Mouse (Mus musculus): Measurements from ENCODE around the gene Zfand4. TPM values are rescaled to one million over a fixed set of nuclear protein-coding genes. Genes with fewer than 3 reads are reported as not detected.
"Not testable (repeated sequence)": the region's sequence is repeated elsewhere in the genome, so short reads cannot be mapped to it uniquely, and the experiment has no call there.

The Zfand4 gene
- 10.7 and 12.1 TPM in 2 replicates for polyA plus RNA-seq (2016; fragmentation: Nextera tagmentation; extraction: Ambion mirVana)

DNA sequence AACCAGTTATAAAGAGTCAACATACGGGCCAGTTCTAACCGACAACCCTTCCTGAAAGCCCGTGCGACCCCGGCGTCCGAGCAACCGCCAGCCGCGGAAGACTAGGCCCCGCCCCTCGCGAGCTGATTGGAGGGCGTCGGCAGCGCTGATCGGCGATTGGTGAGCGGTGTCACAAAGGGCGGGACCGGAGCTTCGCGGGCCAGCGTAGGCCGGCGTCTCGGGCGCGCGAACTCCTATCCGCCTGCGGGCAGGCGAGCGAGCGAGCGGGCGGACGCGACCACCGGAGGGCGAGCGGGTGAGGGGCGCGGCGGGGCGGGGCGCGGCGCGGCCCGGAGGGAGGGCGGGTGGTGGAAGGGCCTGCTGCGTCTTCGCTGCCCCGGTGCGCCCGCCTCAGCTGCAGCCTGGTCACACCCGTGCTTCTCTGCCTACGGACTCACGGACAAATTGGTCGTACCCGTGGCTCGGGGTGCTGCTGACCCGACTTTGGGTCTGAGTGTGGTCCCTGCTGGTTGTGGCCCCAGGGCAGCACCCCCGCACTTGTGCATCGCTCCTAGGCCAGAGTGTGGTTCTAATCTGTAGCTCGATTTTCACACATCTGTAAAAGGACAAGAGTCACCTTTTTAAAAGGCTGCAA, at the start of gene Zfand4:
Gene Zfand4 (plus strand): TSS at position 205 of the 634 bp plus-strand sequence.
- peak within 1 kb of the TSS; percentile 67 for H3K4me3 ChIP-seq (replicated peaks)
- ATAC-seq (ENCODE audit: low FRiP score), result peak; percentile 95
- WGBS, result under 1% methylated on average over 67 of the region's 67 CpGs

DNA sequence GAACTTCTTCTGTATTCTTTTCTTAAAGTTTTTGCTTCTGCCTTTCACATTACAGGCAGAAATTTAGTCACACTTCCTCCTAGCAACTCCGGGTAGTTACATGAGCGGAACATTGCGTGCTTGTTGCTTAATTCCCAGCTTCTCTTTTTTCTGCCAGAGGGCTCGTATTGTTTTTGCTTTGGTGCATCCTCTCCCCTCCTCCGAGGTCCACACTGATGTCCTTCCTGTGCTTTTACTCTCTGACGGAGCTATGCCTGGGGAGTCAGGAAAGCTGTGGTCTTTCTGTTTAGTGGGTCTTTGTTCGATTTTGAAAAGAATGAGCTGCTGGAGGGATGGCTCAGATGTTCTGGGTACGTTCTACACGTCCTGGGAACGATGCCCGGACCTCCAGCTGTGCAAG, 36.3 kb upstream of the Zfand4 start:
- H3K4me3 ChIP-seq (replicated peaks), result no peak overlapping the region
- ATAC-seq (ENCODE audit: low FRiP score), result no peak
- H3K36me3 ChIP-seq (replicated peaks), result peaks cover 54% of the 10 kb centered on the region
- H3K9ac ChIP-seq, result no peak overlapping the region
- WGBS, result 74% methylated on average over 11 of the region's 11 CpGs
- no peak overlapping the region for H3K4me2 ChIP-seq
- no peaks in the 10 kb centered on the region for H3K9me3 ChIP-seq
- no peaks in the 10 kb centered on the region for H3K4me1 ChIP-seq
- H3K27ac ChIP-seq, result no peak overlapping the region
- no peaks in the 10 kb centered on the region for H3K27me3 ChIP-seq

More for the DNA sequence above, at the start of gene Zfand4:
- H3K27ac ChIP-seq, result peak within 1 kb of the TSS; percentile 90
- H3K9ac ChIP-seq, result peak within 1 kb of the TSS; percentile 71
- peaks cover 15% of the 10 kb centered on the region; the same call in 1 of the 2 replicates for H3K36me3 ChIP-seq (replicated peaks)
- H3K4me2 ChIP-seq, result peak within 1 kb of the TSS; percentile 68
- peaks cover 20% of the 10 kb centered on the region for H3K4me1 ChIP-seq
- no peaks in the 10 kb centered on the region for H3K27me3 ChIP-seq
- H3K9me3 ChIP-seq, result no peaks in the 10 kb centered on the region

DNA sequence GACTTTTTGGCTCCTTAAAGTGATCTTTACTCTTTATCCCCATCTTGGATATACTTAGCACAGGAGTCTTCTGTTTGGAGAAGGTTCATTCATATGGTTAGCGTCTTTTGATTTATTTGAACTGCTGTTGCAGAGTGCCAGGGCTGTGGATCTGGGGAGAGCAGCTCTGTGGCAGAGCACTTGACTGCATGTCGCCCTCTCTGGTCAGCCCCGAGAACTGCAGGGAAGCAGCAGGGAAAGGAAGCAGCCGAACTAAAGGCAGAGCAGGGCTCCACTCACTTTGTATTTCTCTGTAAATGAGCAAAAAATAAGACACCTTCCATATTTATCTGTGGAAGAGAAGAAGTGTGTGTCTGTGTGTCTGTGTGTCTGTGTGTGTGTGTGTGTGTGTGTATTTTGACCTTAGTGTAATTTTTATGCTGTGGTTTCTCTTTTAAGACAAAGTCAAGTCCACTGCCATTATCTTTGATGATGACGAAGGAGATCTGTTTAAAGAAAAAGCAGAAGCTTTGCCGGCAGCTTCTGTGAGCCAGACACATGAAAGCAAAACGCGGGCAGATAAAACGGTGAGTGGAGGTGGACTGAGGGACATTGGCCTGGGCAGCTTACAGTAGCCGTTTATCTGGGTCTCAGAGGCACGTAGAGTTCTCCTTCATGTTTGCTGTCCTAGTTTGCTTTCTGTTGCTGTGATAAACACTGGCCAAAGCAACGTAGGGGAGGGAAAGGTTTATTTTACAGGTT, 35.1 kb upstream of the Zfand4 start:
- Histone ChIP-seq H3K36me3 (replicated peaks) (peaks cover 58% of the 10 kb centered on the region), H3K27me3 (no peaks in the 10 kb centered on the region), H3K9ac (no peak overlapping the region), H3K4me3 (replicated peaks) (no peak overlapping the region), H3K4me1 (no peaks in the 10 kb centered on the region), H3K9me3 (no peaks in the 10 kb centered on the region), H3K27ac (no peak overlapping the region), H3K4me2 (no peak overlapping the region)
- WGBS, result 67% methylated on average over 12 of the region's 12 CpGs
- ATAC-seq (ENCODE audit: low FRiP score), result no peak

DNA sequence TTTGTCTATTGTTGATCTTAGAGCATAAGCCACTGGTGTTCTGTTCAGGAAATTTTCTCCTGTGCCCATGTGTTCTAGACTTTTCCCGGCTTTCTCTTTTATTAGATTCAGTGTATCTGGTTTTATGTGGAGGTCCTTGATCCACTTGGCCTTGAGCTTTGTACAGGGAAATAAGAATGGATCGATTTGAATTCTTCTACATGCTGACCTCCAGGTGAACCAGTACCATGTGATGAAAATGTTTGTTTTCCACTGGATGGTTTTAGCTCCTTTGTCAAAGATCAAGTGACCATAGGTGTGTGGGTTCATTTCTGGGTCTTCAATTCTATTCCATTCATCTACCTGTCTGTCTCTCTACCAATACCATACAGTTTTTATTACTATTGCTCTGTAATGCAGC, 29.2 kb upstream of the Zfand4 start:
- H3K9me3 ChIP-seq; H3K27me3 ChIP-seq; H3K4me2 ChIP-seq; ATAC-seq (ENCODE audit: low FRiP score); H3K4me1 ChIP-seq; H3K27ac ChIP-seq; H3K9ac ChIP-seq; H3K4me3 ChIP-seq (replicated peaks): not testable (repeated sequence)
- peaks cover 65% of the 10 kb centered on the region for H3K36me3 ChIP-seq (replicated peaks)
- 87% methylated on average over 2 of the region's 2 CpGs for WGBS

DNA sequence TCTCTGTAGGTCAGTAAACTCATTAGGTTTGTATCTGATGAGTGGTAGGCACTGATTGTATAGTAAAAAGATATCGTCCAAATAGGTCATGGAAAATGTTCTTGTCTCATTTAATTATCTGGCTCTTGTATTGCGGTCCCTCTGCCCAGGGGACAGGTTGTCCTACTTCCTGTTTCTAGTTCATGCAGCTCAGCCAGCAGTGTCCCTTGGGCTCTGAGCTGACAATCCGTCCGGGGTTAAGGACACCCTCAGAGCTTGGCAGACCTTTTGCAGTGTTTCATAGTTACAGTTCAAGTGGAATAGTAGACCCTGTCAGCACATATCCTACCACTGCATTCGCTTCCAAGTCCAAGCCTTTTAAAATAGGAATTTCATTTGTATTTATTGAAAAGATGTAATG, 28.7 kb upstream of the Zfand4 start:
- Histone ChIP-seq H3K36me3 (replicated peaks) (peaks cover 67% of the 10 kb centered on the region), H3K4me3 (replicated peaks) (no peak overlapping the region), H3K9ac (no peak overlapping the region), H3K27me3 (no peaks in the 10 kb centered on the region), H3K4me2 (no peak overlapping the region), H3K9me3 (no peaks in the 10 kb centered on the region), H3K4me1 (no peaks in the 10 kb centered on the region), H3K27ac (no peak overlapping the region)
- 94% methylated on average over 5 of the region's 5 CpGs for WGBS
- ATAC-seq (ENCODE audit: low FRiP score), result no peak

DNA sequence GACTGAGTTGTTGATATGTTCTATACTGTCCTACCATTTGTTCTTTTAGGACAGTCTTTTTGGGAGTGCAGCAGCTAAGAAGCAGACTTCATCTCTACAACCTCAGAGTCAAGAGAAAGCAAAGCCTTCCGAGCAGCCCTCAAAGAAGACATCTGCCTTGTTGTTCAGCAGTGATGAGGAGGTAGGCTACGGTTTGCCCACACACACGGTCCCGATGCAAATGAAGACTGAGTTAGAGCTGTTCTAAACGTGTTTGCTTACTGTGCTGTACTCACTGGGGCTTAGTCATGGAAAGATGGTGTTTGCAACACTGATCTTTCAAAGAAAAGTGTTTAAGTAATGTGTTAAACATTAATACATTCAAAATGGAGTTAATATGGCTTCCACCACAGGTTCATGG, 25.9 kb upstream of the Zfand4 start:
- H3K4me2 ChIP-seq, result no peak overlapping the region

DNA sequence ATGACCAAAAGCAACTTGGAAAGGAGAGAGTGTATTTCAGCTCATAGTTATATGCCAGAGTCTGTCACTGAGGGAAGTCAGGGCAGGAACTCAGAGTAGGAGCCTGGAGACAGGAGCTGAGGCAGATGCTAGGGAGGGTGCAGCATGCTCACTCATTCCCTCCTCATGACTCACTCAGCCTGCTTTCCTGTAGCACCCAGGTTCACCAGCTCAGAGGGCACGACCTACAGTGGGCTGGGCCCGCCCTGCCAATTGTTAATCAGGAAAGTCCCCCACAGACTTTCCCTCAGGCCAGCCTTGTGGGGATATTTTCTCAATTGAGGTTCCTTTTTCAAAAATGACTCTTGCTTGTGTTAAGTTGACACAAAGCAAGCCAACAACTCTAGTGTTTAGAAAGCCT, 23.7 kb upstream of the Zfand4 start:
- Histone ChIP-seq H3K9me3 (no peaks in the 10 kb centered on the region), H3K9ac (no peak overlapping the region), H3K27ac (no peak overlapping the region), H3K4me1 (no peaks in the 10 kb centered on the region), H3K4me3 (replicated peaks) (no peak overlapping the region), H3K4me2 (no peak overlapping the region), H3K36me3 (replicated peaks) (peaks cover 69% of the 10 kb centered on the region), H3K27me3 (no peaks in the 10 kb centered on the region)
- WGBS, result 87% methylated on average over 2 of the region's 2 CpGs
- ATAC-seq (ENCODE audit: low FRiP score), result no peak

More for the DNA sequence above, 25.9 kb upstream of the Zfand4 start:
- WGBS, result 88% methylated on average over 5 of the region's 5 CpGs
- no peak for ATAC-seq (ENCODE audit: low FRiP score)
- Histone ChIP-seq H3K4me1 (no peaks in the 10 kb centered on the region), H3K4me3 (replicated peaks) (no peak overlapping the region), H3K36me3 (replicated peaks) (peaks cover 60% of the 10 kb centered on the region), H3K27ac (no peak overlapping the region), H3K9ac (no peak overlapping the region), H3K9me3 (no peaks in the 10 kb centered on the region), H3K27me3 (no peaks in the 10 kb centered on the region)

DNA sequence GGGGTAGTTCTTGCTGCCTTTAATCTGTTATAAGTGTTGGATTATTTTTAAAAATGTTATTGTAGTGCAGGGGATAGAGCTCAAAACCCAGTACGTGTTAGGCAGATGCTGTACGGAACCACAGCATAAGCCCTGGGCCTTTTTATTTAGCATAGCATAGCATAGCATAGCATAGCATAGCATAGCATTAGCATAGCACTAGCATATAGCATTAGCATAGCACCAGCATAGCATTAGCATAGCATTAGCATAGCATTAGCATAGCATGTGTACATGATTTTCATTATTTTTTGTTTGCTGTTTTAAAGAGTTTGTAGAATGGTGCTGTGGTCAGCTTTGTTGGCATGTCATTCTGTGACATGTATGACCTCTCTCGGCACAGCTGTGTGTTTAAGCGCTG, 4.4 kb upstream of the Zfand4 start:
- no peak overlapping the region for H3K9ac ChIP-seq
- H3K36me3 ChIP-seq (replicated peaks), result peaks cover 42% of the 10 kb centered on the region
- H3K27me3 ChIP-seq, result no peaks in the 10 kb centered on the region
- 0 out of 2 replicates have a peak, but pooled peaks cover 2% of the 10 kb centered on the region for H3K4me1 ChIP-seq
- no peak overlapping the region for H3K4me2 ChIP-seq
- no peak overlapping the region for H3K4me3 ChIP-seq (replicated peaks)
- WGBS, result 84% methylated on average over 4 of the region's 4 CpGs
- H3K27ac ChIP-seq, result no peak overlapping the region
- H3K9me3 ChIP-seq, result no peaks in the 10 kb centered on the region
- ATAC-seq (ENCODE audit: low FRiP score), result no peak

DNA sequence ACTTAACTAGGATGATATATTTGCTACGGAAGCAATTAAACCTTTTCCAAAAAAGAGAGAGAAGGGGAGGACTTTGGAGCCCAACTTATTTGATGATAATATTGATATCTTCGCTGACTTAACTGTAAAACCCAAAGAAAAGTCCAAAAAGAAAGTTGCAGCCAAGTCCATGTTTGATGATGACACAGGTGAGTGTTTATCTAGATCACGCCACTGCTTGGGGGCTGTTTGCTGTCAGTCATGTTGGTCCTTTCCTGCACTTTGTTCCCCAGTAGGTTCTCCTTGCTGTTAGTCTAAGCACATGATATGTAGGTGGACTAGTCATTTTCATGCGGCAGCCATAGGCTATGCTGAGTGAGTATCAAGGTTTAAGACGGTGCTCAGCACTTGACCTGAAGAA, 3.5 kb upstream of the Zfand4 start:
- Histone ChIP-seq H3K4me2 (no peak overlapping the region), H3K27me3 (no peaks in the 10 kb centered on the region), H3K4me1 (peaks cover 6% of the 10 kb centered on the region), H3K9me3 (no peaks in the 10 kb centered on the region), H3K36me3 (replicated peaks) (peaks cover 35% of the 10 kb centered on the region), H3K4me3 (replicated peaks) (no peak overlapping the region), H3K27ac (no peak overlapping the region), H3K9ac (no peak overlapping the region)
- no peak for ATAC-seq (ENCODE audit: low FRiP score)
- WGBS, result 94% methylated on average over 5 of the region's 5 CpGs

DNA sequence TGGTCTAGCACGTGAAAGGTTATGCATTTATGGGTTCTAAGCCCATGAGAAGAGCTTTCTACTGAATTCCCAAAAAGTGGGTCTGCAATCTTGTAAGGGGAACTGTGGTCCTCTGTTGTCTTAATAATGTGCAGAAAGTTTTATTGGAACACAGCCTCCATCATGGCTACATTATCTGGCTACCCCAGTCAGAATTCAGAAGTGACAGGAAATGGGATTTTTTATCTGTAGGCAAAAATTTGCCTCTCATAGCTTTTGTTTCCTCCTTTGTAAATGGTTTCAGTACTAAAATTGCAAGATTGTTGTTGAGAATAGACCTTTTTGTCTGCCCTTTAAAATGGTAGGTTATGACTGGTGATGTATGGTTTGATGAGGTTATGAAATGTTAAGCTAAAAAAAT, 1.2 kb upstream of the Zfand4 start:
- no peak overlapping the region for H3K9ac ChIP-seq
- no peak overlapping the region for H3K4me3 ChIP-seq (replicated peaks)
- ATAC-seq (ENCODE audit: low FRiP score), result no peak
- H3K4me1 ChIP-seq, result peaks cover 20% of the 10 kb centered on the region
- H3K9me3 ChIP-seq, result no peaks in the 10 kb centered on the region
- WGBS, result 83% methylated on average over 1 of the region's 1 CpGs
- H3K4me2 ChIP-seq, result no peak overlapping the region
- no peaks in the 10 kb centered on the region for H3K27me3 ChIP-seq
- H3K36me3 ChIP-seq (replicated peaks), result peaks cover 23% of the 10 kb centered on the region
- H3K27ac ChIP-seq, result no peak overlapping the region

DNA sequence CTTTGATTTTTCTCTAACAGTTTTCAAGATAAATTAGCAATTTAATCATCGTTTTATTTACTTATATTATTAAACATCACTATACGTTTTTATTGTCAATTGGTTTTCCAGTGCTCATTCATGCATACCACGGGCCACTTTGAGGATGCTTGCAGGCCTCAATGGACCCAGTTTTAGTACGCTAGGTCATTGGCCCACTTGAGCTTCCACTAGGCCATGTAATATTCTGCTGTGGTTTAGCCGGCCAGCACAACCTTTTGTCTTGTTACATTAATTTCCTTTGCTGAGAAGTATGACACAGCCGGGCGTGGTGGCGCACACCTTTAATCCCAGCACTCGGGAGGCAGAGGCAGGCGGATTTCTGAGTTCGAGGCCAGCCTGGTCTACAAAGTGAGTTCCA, 814 bp downstream of the Zfand4 start:
- Histone ChIP-seq H3K4me3 (replicated peaks) (peak overlapping the region; percentile 67), H3K4me1 (peaks cover 18% of the 10 kb centered on the region), H3K36me3 (replicated peaks) (peaks cover 15% of the 10 kb centered on the region; the same call in 1 of the 2 replicates), H3K9ac (no peak overlapping the region), H3K9me3 (no peaks in the 10 kb centered on the region), H3K27ac (0 out of 2 replicates have a peak overlapping the region, but pooled peaks have one; percentile 90), H3K4me2 (peak overlapping the region; percentile 68), H3K27me3 (no peaks in the 10 kb centered on the region)
- 83% methylated on average over 11 of the region's 11 CpGs for WGBS
- no peak for ATAC-seq (ENCODE audit: low FRiP score)

DNA sequence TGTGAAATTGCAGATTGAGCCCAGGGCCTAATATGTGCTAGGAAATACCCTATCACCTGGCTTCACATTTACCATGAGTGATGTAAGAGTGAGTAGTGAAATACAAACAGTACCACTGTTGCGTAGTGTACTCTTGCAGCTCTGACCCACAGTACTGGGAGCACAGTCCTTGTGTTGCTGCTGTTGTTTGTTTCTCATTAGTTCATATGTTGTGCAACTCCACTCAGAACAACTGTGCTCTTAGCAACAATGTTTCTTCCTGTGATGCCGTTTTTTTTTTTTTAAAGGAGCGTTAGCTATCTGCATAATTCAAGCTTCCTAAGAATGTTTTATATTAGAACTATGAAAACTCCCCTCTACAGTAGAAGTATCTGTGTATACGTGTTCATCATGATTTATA, 1.6 kb downstream of the Zfand4 start:
- Histone ChIP-seq H3K27me3 (no peaks in the 10 kb centered on the region), H3K27ac (peak overlapping the region; percentile 90), H3K36me3 (replicated peaks) (peaks cover 13% of the 10 kb centered on the region; the same call in 1 of the 2 replicates), H3K4me3 (replicated peaks) (0 out of 2 replicates have a peak overlapping the region, but pooled peaks have one; percentile 10), H3K9me3 (no peaks in the 10 kb centered on the region), H3K4me2 (peak overlapping the region; percentile 68), H3K4me1 (peaks cover 18% of the 10 kb centered on the region), H3K9ac (no peak overlapping the region)
- WGBS, result 56% methylated on average over 4 of the region's 4 CpGs
- no peak for ATAC-seq (ENCODE audit: low FRiP score)

All from forebrain, embryonic 12.5 days (tissue).